Mouse (Mus musculus) kidney, embryonic 14.5 days (tissue): ENCODE data around the gene Pgap2. TPM values are rescaled to one million over a fixed set of nuclear protein-coding genes. Genes with fewer than 3 reads are reported as not detected.

Experiments used
- ATAC-seq: fragments of 200-750 bp; cut with Nextera tagmentation; 2 replicates; pipeline ENCODE4 v1.8.0; 2017; ENCODE audit warnings: moderate number of reproducible peaks, mild to moderate bottlenecking, moderate TSS enrichment, moderate library complexity; ENCODE audit not compliant: low FRiP score, low TSS enrichment
- H3K27ac ChIP-seq: fragments of 300-500 bp; sonication (generic); 2 replicates; pipeline ENCODE4 v1.5.1; 2014; ENCODE audit warnings: low read depth, mild to moderate bottlenecking, low read length, moderate library complexity, mixed read lengths
- H3K27me3 ChIP-seq: fragments of 300-500 bp; sonication (generic); 2 replicates; pipeline ENCODE4 v1.6.1; 2014; ENCODE audit warnings: mild to moderate bottlenecking, low read length; ENCODE audit not compliant: control insufficient read depth, insufficient read depth
- H3K36me3 ChIP-seq: fragments of 300-500 bp; sonication (generic); 2 replicates; pipeline ENCODE4 v1.6.1; 2014; ENCODE audit warnings: low read length, mixed read lengths; ENCODE audit not compliant: control insufficient read depth, insufficient read depth
- H3K4me1 ChIP-seq: fragments of 300-500 bp; sonication (generic); 2 replicates; pipeline ENCODE4 v1.6.1; 2014; ENCODE audit warnings: low read length, mixed read lengths; ENCODE audit not compliant: control insufficient read depth, insufficient read depth
- H3K4me2 ChIP-seq: fragments of 300-500 bp; sonication (generic); replicated peaks from 2 replicates; pipeline ENCODE4 v1.6.1; 2014; ENCODE audit warnings: low read depth, mild to moderate bottlenecking, low read length
- H3K4me3 ChIP-seq: fragments of 300-500 bp; sonication (generic); 2 replicates; pipeline ENCODE4 v1.5.1; 2014; ENCODE audit warnings: mild to moderate bottlenecking, low read length
- H3K9ac ChIP-seq: fragments of 300-500 bp; sonication (generic); 2 replicates; pipeline ENCODE4 v1.6.1; 2014; ENCODE audit warnings: low read depth, mild to moderate bottlenecking, low read length, moderate library complexity
- H3K9me3 ChIP-seq: fragments of 300-500 bp; sonication (generic); 2 replicates; pipeline ENCODE4 v1.6.1; 2016; ENCODE audit warnings: low read length; ENCODE audit not compliant: control insufficient read depth
- WGBS: fragments of 180-500 bp; shearing (Covaris S2); extraction: QIAGEN DNeasy Blood & Tissue Kit; methylation state at CpG from one replicate; pipeline ENCODE4 v1.1.7; 2014; 5-methylcytosine and 5-hydroxymethylcytosine counted together
- polyA plus RNA-seq: library from polyadenylated mRNA; unstranded; fragments of >200 nt; fragmentation: Nextera tagmentation; extraction: Ambion mirVana; gene quantifications from 2 replicates; pipeline ENCODE4 v1.2.1, GENCODE M21; 2014

Gene Pgap2
- 80.9 and 85.3 TPM in 2 replicates for polyA plus RNA-seq

DNA sequence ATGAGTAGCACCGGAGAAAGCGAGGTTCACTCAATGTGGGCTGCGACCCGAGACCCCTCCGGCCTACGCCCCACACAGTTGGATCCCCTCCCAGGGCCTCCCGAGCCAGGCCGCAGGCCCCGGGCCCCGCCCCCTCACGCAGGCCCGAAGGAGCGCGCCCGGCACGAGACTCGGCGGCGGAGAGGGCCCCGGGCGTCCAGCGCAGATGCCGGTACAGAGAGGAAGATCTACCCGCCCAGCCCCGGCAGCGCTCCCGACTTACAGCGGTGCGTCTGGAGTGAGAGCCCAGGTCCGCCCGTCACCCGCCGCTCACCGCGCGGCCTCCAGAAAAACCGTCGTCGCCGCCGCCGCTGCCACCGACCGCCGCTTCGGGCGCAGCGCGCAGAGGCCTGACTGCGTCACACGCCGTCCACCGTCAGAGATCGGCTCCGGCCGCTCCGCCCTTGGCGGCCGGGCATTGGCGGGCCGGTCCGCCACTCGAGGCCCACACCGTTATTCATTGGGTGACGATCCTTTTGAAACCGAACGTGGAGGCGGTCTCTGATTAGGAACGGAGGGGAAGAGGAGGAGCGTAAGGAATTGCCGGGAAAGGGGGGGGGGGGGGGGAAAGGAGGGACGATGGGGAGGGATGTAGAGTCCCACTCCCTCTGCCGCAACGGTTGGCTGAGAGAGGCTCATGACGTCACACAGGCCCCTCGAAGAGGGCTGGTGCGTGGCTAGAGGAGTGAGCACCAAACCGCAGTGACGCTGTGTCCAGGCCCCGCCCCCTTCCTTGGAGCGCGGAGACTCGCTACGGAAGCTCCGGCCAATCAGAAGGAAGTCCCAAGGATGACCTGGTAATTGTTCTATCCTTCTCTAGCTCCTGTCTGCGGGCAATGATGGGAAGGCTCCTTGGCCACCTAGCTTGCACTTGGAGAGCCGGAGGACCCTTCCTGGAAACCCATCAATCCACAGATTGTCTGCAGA, at the start of gene Pgap2, which contains the start of gene Nup98:
Gene Pgap2, plus strand, starts transcription at position 453 of the 966 bp plus-strand sequence.
Gene Nup98, minus strand, starts transcription at position 421 of the 966 bp plus-strand sequence.
- Histone ChIP-seq H3K9me3 (no peaks in the 10 kb centered on the region), H3K4me2 (peak within 1 kb of the TSS; percentile 65), H3K27ac (peak within 1 kb of the TSS; percentile 85), H3K27me3 (no peaks in the 10 kb centered on the region), H3K9ac (peak within 1 kb of the TSS; percentile 90), H3K36me3 (no peaks in the 10 kb centered on the region; the same call in 1 of the 2 replicates), H3K4me1 (peaks cover 8% of the 10 kb centered on the region), H3K4me3 (peak within 1 kb of the TSS; percentile 78)
- ATAC-seq: peak; percentile 99
- under 1% methylated on average over 80 of the region's 87 CpGs for WGBS

DNA sequence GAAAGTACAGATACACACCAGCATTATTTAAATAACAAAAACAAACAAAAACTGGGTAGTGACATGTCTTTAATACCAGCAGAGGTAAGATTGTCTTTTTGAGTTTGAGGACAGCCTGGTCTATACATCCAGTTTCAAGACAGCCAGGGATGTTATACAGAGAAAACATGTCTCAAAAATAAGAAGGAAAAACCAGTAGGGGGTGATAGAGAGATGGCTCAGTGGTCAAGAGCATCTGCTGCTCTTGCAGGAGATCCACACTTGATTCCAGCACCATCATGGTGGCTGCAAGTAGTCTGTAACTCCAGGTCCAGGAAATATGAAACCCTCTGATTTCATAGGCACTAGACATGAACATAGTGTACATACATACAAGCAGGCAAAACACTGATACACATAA, 39.7 kb upstream of the Pgap2 start:
- H3K4me1 ChIP-seq: no peaks in the 10 kb centered on the region
- peaks cover 44% of the 10 kb centered on the region for H3K36me3 ChIP-seq
- H3K9me3 ChIP-seq: no peaks in the 10 kb centered on the region
- no peak overlapping the region for H3K9ac ChIP-seq
- no peak for ATAC-seq
- no peak overlapping the region for H3K4me2 ChIP-seq
- H3K27ac ChIP-seq: no peak overlapping the region
- H3K27me3 ChIP-seq: no peaks in the 10 kb centered on the region
- no peak overlapping the region for H3K4me3 ChIP-seq

DNA sequence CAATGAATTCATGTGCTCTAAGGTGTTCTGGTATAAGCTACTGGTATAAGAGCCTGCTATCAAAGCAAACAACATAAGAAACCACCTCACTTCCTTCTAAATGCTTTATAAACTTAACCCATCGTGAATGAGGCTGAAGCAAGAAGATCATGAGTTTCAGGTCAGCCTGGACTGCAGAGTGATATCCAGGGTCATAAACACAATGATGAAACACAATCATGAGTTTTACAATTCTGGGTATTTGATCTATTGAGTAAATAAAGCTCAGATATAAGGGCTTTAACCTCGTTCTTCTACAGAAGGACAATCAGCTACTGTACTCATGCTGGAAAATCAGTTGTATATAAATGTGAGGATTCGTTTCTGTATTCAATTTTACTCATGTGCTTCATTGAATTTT, 26.2 kb upstream of the Pgap2 start:
- no peak for ATAC-seq
- Histone ChIP-seq H3K4me3 (no peak overlapping the region), H3K9ac (no peak overlapping the region), H3K27ac (no peak overlapping the region), H3K4me1 (no peaks in the 10 kb centered on the region), H3K9me3 (no peaks in the 10 kb centered on the region), H3K4me2 (no peak overlapping the region), H3K27me3 (no peaks in the 10 kb centered on the region), H3K36me3 (peaks cover 75% of the 10 kb centered on the region)
- 92% methylated on average over 3 of the region's 3 CpGs for WGBS

- Histone ChIP-seq H3K4me1 (no peaks in the 10 kb centered on the region), H3K9me3 (no peaks in the 10 kb centered on the region), H3K27ac (no peak overlapping the region), H3K27me3 (no peaks in the 10 kb centered on the region), H3K4me3 (no peak overlapping the region), H3K4me2 (no peak overlapping the region), H3K36me3 (peaks cover 66% of the 10 kb centered on the region), H3K9ac (no peak overlapping the region)
- 94% methylated on average over 1 of the region's 1 CpGs for WGBS
- ATAC-seq: no peak
Measured at GRCm38 (mm10) chr7:102192356-102192755, 17.7 kb upstream of the Pgap2 start.

DNA sequence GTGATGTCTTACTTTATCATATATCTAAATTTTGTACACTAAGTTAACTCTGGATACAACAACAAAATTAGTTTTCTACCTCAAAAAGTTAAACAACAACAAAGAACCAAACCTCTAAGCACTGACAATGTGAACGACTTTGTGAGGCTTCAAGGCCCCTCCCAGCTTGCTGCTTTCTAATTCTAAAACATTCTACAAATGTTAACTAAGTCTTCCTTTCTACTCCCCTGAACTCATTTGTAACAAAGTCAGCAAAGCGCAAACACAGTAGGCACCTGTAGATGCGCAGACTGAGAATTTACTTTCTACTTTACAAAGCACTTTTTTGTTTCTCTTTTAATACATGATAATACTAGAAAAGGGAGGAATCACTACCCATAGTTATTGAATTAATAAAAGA, 9.4 kb upstream of the Pgap2 start:
- ATAC-seq: no peak

GRCm38 (mm10) chr7:102200996-102201785, 8.8 kb upstream of the Pgap2 start:
- H3K4me1 ChIP-seq: no peaks in the 10 kb centered on the region
- H3K27ac ChIP-seq: no peak overlapping the region
- no peak overlapping the region for H3K4me2 ChIP-seq
- H3K27me3 ChIP-seq: no peaks in the 10 kb centered on the region
- H3K4me3 ChIP-seq: no peak overlapping the region
- no peak overlapping the region for H3K9ac ChIP-seq
- no peaks in the 10 kb centered on the region; the same call in 1 of the 2 replicates for H3K36me3 ChIP-seq
- H3K9me3 ChIP-seq: no peaks in the 10 kb centered on the region
- ATAC-seq: no peak

More for the DNA sequence above, 9.4 kb upstream of the Pgap2 start:
- no peaks in the 10 kb centered on the region for H3K27me3 ChIP-seq
- H3K4me3 ChIP-seq: no peak overlapping the region
- no peak overlapping the region for H3K27ac ChIP-seq
- H3K4me1 ChIP-seq: no peaks in the 10 kb centered on the region
- H3K36me3 ChIP-seq: no peaks in the 10 kb centered on the region; the same call in 1 of the 2 replicates
- no peak overlapping the region for H3K4me2 ChIP-seq
- 85% methylated on average over 3 of the region's 3 CpGs for WGBS
- H3K9ac ChIP-seq: no peak overlapping the region
- no peaks in the 10 kb centered on the region for H3K9me3 ChIP-seq

DNA sequence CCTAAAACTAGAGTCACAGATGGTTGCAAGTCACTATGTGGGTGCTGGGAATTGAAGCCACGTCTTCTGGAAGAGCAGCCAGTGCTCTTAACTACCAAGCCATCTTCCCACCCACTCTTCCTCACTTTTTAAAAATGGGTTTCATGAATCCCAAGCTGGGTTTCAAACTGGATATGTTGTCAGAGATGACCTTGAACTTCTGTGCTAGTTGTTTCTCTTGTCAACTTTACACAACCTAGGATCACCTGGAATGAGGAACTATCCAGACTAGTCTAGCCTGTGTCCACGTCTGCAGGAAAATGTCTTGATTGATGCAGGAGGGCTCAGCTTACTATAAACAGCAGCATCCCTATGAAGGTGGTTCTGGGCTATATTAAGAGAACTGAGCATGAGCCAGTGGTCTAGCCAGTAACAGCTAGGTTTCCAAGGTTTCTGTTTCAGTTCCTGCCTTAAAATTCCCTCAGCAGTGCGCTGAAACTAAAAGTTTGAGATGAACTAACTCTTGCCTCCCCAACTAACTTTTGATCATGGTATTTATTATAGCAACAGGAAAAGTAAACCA, 5.6 kb upstream of the Pgap2 start:
- ATAC-seq: no peak
- no peaks in the 10 kb centered on the region; the same call in 1 of the 2 replicates for H3K36me3 ChIP-seq
- no peak overlapping the region for H3K9ac ChIP-seq
- H3K4me1 ChIP-seq: peaks cover 8% of the 10 kb centered on the region
- no peaks in the 10 kb centered on the region for H3K9me3 ChIP-seq
- no peaks in the 10 kb centered on the region for H3K27me3 ChIP-seq
- H3K4me2 ChIP-seq: no peak overlapping the region
- 82% methylated on average over 3 of the region's 3 CpGs for WGBS
- H3K4me3 ChIP-seq: no peak overlapping the region
- H3K27ac ChIP-seq: no peak overlapping the region

GRCm38 (mm10) chr7:102205646-102206045, 4.4 kb upstream of the Pgap2 start:
- no peak overlapping the region for H3K4me3 ChIP-seq
- no peaks in the 10 kb centered on the region for H3K27me3 ChIP-seq
- no peaks in the 10 kb centered on the region; the same call in 1 of the 2 replicates for H3K36me3 ChIP-seq
- H3K4me2 ChIP-seq: no peak overlapping the region
- H3K9me3 ChIP-seq: no peaks in the 10 kb centered on the region
- H3K4me1 ChIP-seq: peaks cover 8% of the 10 kb centered on the region
- ATAC-seq: no peak
- H3K27ac ChIP-seq: no peak overlapping the region
- 76% methylated on average over 1 of the region's 1 CpGs for WGBS
- H3K9ac ChIP-seq: no peak overlapping the region
